Mouse (Mus musculus): ENCODE results near the gene Cep55.

- TF ChIP-seq CTCF (IDR thresholded peaks at IDR 0.05; ENCODE audit: low read depth, low read length) (no peak), POLR2A (IDR thresholded peaks at IDR 0.05; ENCODE audit: extremely low read depth, insufficient read depth, low read length) (no peak)
Observed at GRCm38 (mm10) chr19:38015180-38015872, 39.5 kb upstream of the Cep55 start.

Data from liver, adult 2 months (tissue).